Mouse (Mus musculus) cerebellum, adult 2 months (tissue): ENCODE measurements at regions not wholly inside any gene's neighbourhood (a gene's known extent, or its start where the extent isn't known, plus 50 kb on each side); places are given as distances from the start of the nearest gene placed in this dataset.
A peak's percentile ranks its signal among the peaks of the same experiment; 100 is the strongest.

Experiments used
- DNase-seq, 2 experiments: peaks; one replicate each; pipeline ENCODE4 v3.0.0; 2021
- H3K27ac ChIP-seq: fragments of 200-500 bp; 2 replicates; pipeline ENCODE4 v1.5.1; 2012; ENCODE audit warnings: low read length, control low read depth, inconsistent platforms; ENCODE audit not compliant: insufficient read depth
- H3K27me3 ChIP-seq: fragments of 200-500 bp; 2 replicates; pipeline ENCODE4 v1.6.1; 2012; ENCODE audit warnings: inconsistent platforms, mild to moderate bottlenecking, low read length, moderate library complexity; ENCODE audit not compliant: control insufficient read depth, insufficient read depth
- H3K4me1 ChIP-seq: fragments of 200-500 bp; 2 replicates; pipeline ENCODE4 v1.6.1; 2011; ENCODE audit warnings: low read length; ENCODE audit not compliant: control insufficient read depth, insufficient read depth
- H3K4me3 ChIP-seq: fragments of 200-500 bp; replicated peaks from 2 replicates; pipeline ENCODE3; 2011; ENCODE audit warnings: mild to moderate bottlenecking, low read depth, low read length, control low read depth; ENCODE audit not compliant: insufficient read depth
- CTCF ChIP-seq: fragments of 200-500 bp; IDR thresholded peaks from 2 replicates; pipeline ENCODE4 v1.5.1; 2011; ENCODE audit warnings: low read depth, mild to moderate bottlenecking, control low read depth, low read length, moderate library complexity, borderline replicate concordance; ENCODE audit not compliant: insufficient read depth
- POLR2A ChIP-seq: fragments of 200-500 bp; IDR thresholded peaks from 2 replicates; pipeline ENCODE4 v1.6.1; 2011; ENCODE audit warnings: low read length, control low read depth, borderline replicate concordance; ENCODE audit not compliant: insufficient read depth
- WGBS: fragments of 180-500 bp; shearing (Covaris S2); methylation state at CpG from one replicate; pipeline ENCODE4 v1.1.7; 2018; 5-methylcytosine and 5-hydroxymethylcytosine counted together

GRCm38 (mm10) chr4:8956312-8957022 is 717.6 kb upstream of the Car8 start:
- WGBS: 89% methylated on average over 9 of the region's 9 CpGs
- Histone ChIP-seq H3K4me1 (peaks cover 21% of the 10 kb centered on the region), H3K27me3 (no peaks in the 10 kb centered on the region), H3K4me3 (no peak overlapping the region), H3K27ac (no peak overlapping the region)
- DNase-seq: no peak
- TF ChIP-seq CTCF (no peak), POLR2A (no peak)

DNA sequence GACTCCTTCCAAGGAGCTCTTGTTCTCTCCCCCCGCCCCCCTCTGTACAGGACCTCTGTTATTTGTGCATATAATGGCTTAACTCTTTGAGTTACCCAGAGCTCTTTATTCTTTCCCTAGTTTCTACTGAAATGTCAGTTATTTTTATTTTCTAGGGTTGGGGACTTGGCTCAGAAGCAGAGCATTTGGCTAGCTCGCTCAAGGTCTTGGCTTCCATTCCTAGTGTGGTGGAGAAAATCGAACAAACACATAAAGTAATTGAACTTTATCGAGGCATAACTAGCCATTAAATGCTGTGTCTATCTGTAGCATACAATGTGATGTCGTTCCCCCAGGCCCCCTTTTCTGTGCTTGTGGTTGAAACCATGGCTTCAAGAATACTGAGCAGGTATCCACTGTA is 716.5 kb upstream of the Car8 start:
- no peak for TF ChIP-seq CTCF
- no peak for TF ChIP-seq POLR2A
- no peak overlapping the region for H3K27ac ChIP-seq
- no peak overlapping the region for H3K4me3 ChIP-seq
- whole genome bisulfite sequencing: 31% methylated on average over 5 of the region's 5 CpGs
- DNase-seq: peak; percentile 47 to 55
- peaks cover 21% of the 10 kb centered on the region for H3K4me1 ChIP-seq
- H3K27me3 ChIP-seq: no peaks in the 10 kb centered on the region

- TF ChIP-seq POLR2A: no peak
- no peak for TF ChIP-seq CTCF
- peak; percentile 66 to 68 for DNase-seq
- 9% methylated on average over 10 of the region's 10 CpGs for WGBS
- Histone ChIP-seq H3K27me3 (no peaks in the 10 kb centered on the region), H3K27ac (peak overlapping the region; percentile 80), H3K4me1 (peaks cover 21% of the 10 kb centered on the region), H3K4me3 (no peak overlapping the region)
Measured at GRCm38 (mm10) chr4:8954356-8954914, 715.6 kb upstream of the Car8 start.

- DNase-seq: no peak
- Histone ChIP-seq H3K4me3 (no peak overlapping the region), H3K27ac (no peak overlapping the region), H3K4me1 (peaks cover 21% of the 10 kb centered on the region), H3K27me3 (no peaks in the 10 kb centered on the region)
- no peak for TF ChIP-seq CTCF
- TF ChIP-seq POLR2A: no peak
- 81% methylated on average over 7 of the region's 7 CpGs for WGBS
Measured at GRCm38 (mm10) chr4:8953181-8953580, 714.3 kb upstream of the Car8 start.

DNA sequence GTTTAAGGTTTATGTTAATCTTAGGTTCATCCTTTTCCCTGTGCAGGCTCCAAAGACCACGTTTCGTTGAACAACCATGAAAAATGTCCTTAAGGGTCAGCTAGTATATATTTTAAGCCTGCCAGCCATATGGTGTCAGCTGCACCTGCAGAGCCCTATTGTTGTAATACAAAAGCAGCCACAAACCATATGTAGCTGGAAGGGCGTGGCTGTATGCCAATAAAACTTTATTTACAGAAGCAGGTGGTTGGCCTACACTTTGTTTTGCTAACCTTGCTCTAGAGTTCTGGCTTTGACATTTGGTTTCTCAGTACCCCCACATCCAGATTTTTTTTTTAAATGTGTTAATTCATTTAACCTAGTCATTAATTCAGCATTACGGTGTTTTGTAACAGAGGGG is 711.1 kb upstream of the Car8 start:
- TF ChIP-seq CTCF (no peak), POLR2A (no peak)
- H3K27me3 ChIP-seq: no peaks in the 10 kb centered on the region
- DNase-seq: no peak
- 62% methylated on average over 4 of the region's 4 CpGs for WGBS
- H3K27ac ChIP-seq: no peak overlapping the region
- H3K4me3 ChIP-seq: no peak overlapping the region
- H3K4me1 ChIP-seq: peaks cover 12% of the 10 kb centered on the region

DNA sequence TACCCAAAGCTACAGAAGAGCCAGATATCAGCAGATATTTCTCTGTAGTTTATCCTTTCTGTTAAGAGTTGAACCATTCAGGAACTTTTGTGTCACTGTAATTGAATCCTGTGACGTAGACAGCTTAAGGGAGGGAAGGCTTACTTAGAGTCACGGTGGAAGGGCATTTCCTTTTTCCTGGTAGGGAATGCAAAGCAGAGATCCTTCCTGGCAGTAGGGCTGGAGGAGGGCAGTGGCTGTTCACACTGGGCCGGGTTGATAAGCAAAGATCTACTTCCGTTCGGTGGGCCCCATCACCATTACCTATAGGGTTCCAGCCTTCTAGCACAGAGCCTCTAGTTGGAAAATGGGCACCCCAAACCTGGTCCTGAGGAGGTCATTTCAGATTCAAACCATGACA is 710.7 kb upstream of the Car8 start:
- 66% methylated on average over 5 of the region's 5 CpGs for WGBS
- DNase-seq: no peak

DNA sequence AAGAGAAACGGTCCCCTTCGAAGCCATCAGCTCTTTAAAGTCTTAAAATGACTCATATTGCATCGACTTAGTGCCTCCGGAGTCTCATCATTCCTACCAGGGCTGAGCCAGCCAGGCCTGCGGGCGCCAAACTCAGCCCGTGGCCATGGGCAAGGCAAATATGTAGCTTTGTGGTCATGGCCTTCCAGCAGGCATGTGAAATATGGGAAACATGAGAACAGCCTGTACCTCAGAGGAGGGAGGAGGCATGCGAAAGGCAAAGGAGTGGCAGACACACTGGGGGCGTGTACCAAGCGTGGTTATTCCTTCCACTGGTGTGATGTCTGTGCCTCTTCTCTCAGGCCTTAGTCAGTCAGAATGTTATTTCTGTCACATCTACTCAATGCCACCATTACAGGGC is 706.3 kb upstream of the Car8 start:
- Histone ChIP-seq H3K27ac (no peak overlapping the region), H3K27me3 (no peaks in the 10 kb centered on the region), H3K4me3 (no peak overlapping the region), H3K4me1 (no peaks in the 10 kb centered on the region)
- no peak for DNase-seq
- no peak for TF ChIP-seq CTCF
- no peak for TF ChIP-seq POLR2A
- 95% methylated on average over 10 of the region's 10 CpGs for WGBS

More for the DNA sequence above, 710.7 kb upstream of the Car8 start:
- Histone ChIP-seq H3K4me3 (no peak overlapping the region), H3K27me3 (no peaks in the 10 kb centered on the region), H3K27ac (no peak overlapping the region), H3K4me1 (peaks cover 8% of the 10 kb centered on the region)
- no peak for TF ChIP-seq CTCF
- TF ChIP-seq POLR2A: no peak

GRCm38 (mm10) chr4:8943080-8943479 is 704.2 kb upstream of the Car8 start:
- Histone ChIP-seq H3K4me1 (peaks cover 2% of the 10 kb centered on the region), H3K27me3 (no peaks in the 10 kb centered on the region), H3K4me3 (no peak overlapping the region), H3K27ac (no peak overlapping the region)
- TF ChIP-seq CTCF: no peak
- TF ChIP-seq POLR2A: no peak
- no peak for DNase-seq
- WGBS: 85% methylated on average over 5 of the region's 5 CpGs
